Mouse (Mus musculus) layer of hippocampus, postnatal 10 days (tissue): ENCODE measurements at regions not wholly inside any gene's neighbourhood (a gene's known extent, or its start where the extent isn't known, plus 50 kb on each side); places are given as distances from the start of the nearest gene placed in this dataset.
A peak's percentile ranks its signal among the peaks of the same experiment; 100 is the strongest.

Experiments
- DNase-seq, 2 experiments: peaks; one replicate each; pipeline ENCODE4 v3.0.0; 2021; ENCODE audit warnings: low spot score in 2 of 2

DNA sequence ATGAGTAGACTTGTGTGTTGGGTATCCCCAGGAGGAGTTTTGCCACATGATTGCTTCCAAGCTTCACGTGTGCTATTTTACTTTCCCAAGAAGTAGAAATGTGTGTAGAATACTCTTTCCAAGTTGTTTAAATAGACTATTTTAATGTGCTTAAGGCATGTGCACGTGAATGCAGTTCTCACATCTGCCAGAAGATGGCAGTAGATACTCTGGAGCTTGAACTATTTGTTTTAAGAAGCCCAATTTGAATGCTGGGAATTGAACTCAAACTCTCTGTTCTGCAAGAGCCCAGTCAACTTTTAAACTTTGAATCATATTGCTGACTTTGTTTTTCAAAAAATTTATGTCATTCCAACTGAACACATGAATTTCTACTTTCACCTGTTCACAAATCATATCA is 431.3 kb upstream of the Reg3g start:
- DNase-seq = peak; percentile 27 to 31

DNA sequence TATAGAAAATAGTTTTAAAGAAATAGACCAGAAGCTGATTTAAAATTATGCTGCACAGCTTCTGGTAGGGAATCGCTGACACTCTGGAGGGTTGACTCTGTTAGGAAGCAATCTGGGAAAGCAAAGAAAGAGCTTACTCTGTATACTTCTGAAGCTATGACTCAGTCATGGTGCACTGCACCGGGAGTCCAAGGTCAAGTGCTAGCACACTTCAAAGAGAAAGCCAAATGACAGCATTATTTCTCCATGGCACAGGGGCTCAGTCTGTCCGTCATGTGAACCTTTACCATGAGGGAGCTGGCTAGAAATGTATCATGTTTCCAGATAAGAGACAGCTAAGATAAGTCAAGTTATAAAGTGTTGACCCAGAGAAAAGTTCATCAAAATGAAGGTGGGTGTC is 424.1 kb upstream of the Reg3g start:
- DNase-seq = no peak

GRCm38 (mm10) chr6:78863031-78863430 is 394.4 kb upstream of the Reg3g start:
- no peak for DNase-seq

DNA sequence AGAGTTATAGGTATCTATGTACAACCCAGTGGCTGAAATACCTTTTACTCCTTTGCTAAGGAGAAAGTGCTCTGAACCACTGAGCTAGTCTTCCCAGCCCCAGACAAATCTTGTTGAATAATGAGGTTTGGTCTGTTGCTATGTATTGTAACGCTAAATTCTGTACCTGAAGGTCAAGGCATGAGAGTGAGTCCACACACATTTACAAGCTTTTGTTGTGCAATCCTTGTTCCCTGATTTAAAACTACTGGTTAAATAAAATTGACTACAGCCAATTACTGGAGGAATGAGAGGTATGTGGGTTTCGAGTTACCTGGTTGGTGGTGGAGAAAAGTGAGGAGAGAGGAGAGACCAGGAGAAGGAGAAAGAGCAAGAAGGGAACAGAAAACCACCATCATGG is 372.6 kb upstream of the Reg3g start:
- no peak for DNase-seq

DNA sequence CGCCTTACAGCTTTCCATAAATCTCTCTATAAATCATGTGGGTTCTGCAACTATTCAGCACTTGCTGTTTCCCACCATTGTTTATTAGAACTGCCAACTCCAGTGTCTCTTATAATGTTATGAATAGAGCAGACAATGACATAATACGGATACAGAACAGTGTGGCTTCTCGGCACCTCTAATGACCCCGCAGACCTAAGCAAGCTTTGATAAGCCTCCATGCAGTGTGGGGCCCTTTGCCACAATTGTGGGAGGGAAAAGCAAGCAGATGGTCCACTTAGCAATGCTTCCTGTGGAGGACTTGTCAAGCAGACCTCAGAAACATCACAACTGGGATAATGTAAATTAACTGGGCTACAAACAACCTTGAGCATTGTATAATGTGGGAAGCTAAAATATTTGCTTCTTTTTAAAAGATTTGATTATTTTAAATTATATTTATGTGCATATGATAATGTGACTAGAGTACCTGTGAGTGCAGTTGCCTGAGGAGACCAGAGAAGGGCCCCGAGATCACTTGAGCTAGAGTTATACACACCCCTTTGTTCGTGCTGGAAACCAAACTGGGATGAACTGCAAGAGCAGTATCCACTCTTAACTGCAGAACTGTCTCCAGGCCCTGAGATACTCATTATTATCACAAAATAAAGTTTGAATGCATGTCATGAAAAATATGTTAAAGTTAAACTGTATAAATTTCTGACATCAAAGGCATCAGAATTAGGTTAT is 357.4 kb upstream of the Reg3g start:
- DNase-seq = no peak

DNA sequence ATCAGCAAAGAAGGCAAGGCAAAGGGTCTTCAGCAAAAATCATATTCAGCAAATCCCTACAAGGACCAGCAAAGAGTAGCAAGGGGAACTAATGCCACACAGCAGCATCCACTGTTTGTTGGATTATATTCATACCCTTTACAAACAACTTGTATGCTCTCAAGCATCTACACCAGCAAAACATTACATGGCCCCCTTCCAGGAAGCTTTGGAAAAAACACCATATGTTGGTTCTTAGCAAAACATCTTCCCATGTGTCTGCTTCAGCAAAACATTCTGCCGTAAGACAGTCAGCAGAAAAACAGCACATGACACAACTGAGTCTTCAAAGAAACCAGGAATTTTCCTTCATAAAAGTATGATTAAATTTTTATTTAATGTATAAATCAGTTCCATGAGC is 352.6 kb upstream of the Reg3g start:
- no peak for DNase-seq

- DNase-seq = no peak
Measured at GRCm38 (mm10) chr6:78797013-78797412, 328.3 kb upstream of the Reg3g start.

DNA sequence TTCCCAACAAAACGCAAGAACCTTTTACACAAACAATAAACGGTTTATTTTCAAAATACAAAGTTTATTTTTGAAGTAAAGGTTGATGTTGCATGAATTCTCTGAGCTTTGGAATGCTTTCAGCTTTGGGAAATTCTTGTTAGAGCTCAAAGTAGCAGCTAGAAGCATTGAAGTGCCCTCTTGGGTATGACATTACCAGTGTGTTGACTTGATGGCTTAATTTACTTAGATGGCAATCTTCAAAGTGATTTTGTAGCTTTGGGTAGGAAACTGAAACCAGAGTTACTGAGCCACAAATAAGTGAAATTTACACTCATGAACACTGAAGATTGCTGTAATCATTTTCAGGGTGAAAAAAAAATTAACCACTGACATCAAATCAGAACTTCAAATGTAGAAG is 320.3 kb upstream of the Reg3g start:
- no peak for DNase-seq

GRCm38 (mm10) chr6:78757619-78758018 is 288.9 kb upstream of the Reg3g start:
- DNase-seq = no peak
